Mouse (Mus musculus): ENCODE data around the gene Klf5. TPM values are rescaled to one million over a fixed set of nuclear protein-coding genes. Genes with fewer than 3 reads are reported as not detected.
A peak's percentile ranks its signal among the peaks of the same experiment; 100 is the strongest.

Gene Klf5
- polyA plus RNA-seq, 1 experiment from 2014 or later: 87.6 TPM

GRCm38 (mm10) chr14:99354046-99354445 is 55.6 kb downstream of the Klf5 start:
- no peak overlapping the region for H3K9ac ChIP-seq (ENCODE audit: low read depth, low read length)
- WGBS: 78% methylated on average over 2 of the region's 2 CpGs
- TF ChIP-seq CTCF (IDR thresholded peaks at IDR 0.05; ENCODE audit: low read depth): no peak
- no peak overlapping the region for H3K4me3 ChIP-seq (ENCODE audit: low read depth, low read length)
- no peaks in the 10 kb centered on the region for H3K27me3 ChIP-seq (replicated peaks; ENCODE audit: control insufficient read depth, insufficient read depth, low read length)
- no peak for ATAC-seq
- H3K9me3 ChIP-seq (ENCODE audit: control insufficient read depth): no peaks in the 10 kb centered on the region
- H3K4me2 ChIP-seq (replicated peaks; ENCODE audit: low read depth): no peak overlapping the region
- no peaks in the 10 kb centered on the region for H3K36me3 ChIP-seq (ENCODE audit: control insufficient read depth, insufficient read depth)
- H3K4me1 ChIP-seq (replicated peaks; ENCODE audit: control insufficient read depth, insufficient read depth, low read length): no peaks in the 10 kb centered on the region
- H3K27ac ChIP-seq (ENCODE audit: low read depth, low read length): no peak overlapping the region

- Histone ChIP-seq H3K36me3 (ENCODE audit: control insufficient read depth, insufficient read depth) (no peaks in the 10 kb centered on the region), H3K4me1 (replicated peaks; ENCODE audit: control insufficient read depth, insufficient read depth, low read length) (no peaks in the 10 kb centered on the region), H3K4me2 (replicated peaks; ENCODE audit: low read depth) (no peak overlapping the region), H3K27ac (ENCODE audit: low read depth, low read length) (no peak overlapping the region), H3K9me3 (ENCODE audit: control insufficient read depth) (no peaks in the 10 kb centered on the region), H3K9ac (ENCODE audit: low read depth, low read length) (no peak overlapping the region), H3K27me3 (replicated peaks; ENCODE audit: control insufficient read depth, insufficient read depth, low read length) (no peaks in the 10 kb centered on the region), H3K4me3 (ENCODE audit: low read depth, low read length) (no peak overlapping the region)
- ATAC-seq: no peak
- TF ChIP-seq CTCF (IDR thresholded peaks at IDR 0.05; ENCODE audit: low read depth): no peak
- WGBS: 89% methylated on average over 10 of the region's 10 CpGs
Observed at GRCm38 (mm10) chr14:99354761-99355609, 56.5 kb downstream of the Klf5 start.

- no peaks in the 10 kb centered on the region for H3K36me3 ChIP-seq (ENCODE audit: control insufficient read depth, insufficient read depth)
- no peak overlapping the region for H3K4me2 ChIP-seq (replicated peaks; ENCODE audit: low read depth)
- TF ChIP-seq CTCF (IDR thresholded peaks at IDR 0.05; ENCODE audit: low read depth): no peak
- no peak overlapping the region for H3K9ac ChIP-seq (ENCODE audit: low read depth, low read length)
- no peak overlapping the region for H3K27ac ChIP-seq (ENCODE audit: low read depth, low read length)
- no peak for ATAC-seq
- H3K4me1 ChIP-seq (replicated peaks; ENCODE audit: control insufficient read depth, insufficient read depth, low read length): no peaks in the 10 kb centered on the region
- WGBS: 50% methylated on average over 1 of the region's 1 CpGs
- H3K9me3 ChIP-seq (ENCODE audit: control insufficient read depth): no peaks in the 10 kb centered on the region
- H3K27me3 ChIP-seq (replicated peaks; ENCODE audit: control insufficient read depth, insufficient read depth, low read length): no peaks in the 10 kb centered on the region
- no peak overlapping the region for H3K4me3 ChIP-seq (ENCODE audit: low read depth, low read length)
Observed at GRCm38 (mm10) chr14:99355610-99355870, 57.0 kb downstream of the Klf5 start.

GRCm38 (mm10) chr14:99362956-99363355 is 64.5 kb downstream of the Klf5 start:
- Histone ChIP-seq H3K4me3 (ENCODE audit: low read depth, low read length) (no peak overlapping the region), H3K9me3 (ENCODE audit: control insufficient read depth) (no peaks in the 10 kb centered on the region), H3K27ac (ENCODE audit: low read depth, low read length) (no peak overlapping the region; the same call in 1 of the 2 replicates), H3K27me3 (replicated peaks; ENCODE audit: control insufficient read depth, insufficient read depth, low read length) (no peaks in the 10 kb centered on the region), H3K4me2 (replicated peaks; ENCODE audit: low read depth) (no peak overlapping the region), H3K36me3 (ENCODE audit: control insufficient read depth, insufficient read depth) (no peaks in the 10 kb centered on the region), H3K9ac (ENCODE audit: low read depth, low read length) (no peak overlapping the region), H3K4me1 (replicated peaks; ENCODE audit: control insufficient read depth, insufficient read depth, low read length) (no peaks in the 10 kb centered on the region)
- TF ChIP-seq CTCF (IDR thresholded peaks at IDR 0.05; ENCODE audit: low read depth): no peak
- ATAC-seq: no peak
- WGBS: 56% methylated on average over 5 of the region's 5 CpGs

- WGBS: 28% methylated on average over 12 of the region's 12 CpGs
- TF ChIP-seq CTCF (IDR thresholded peaks at IDR 0.05; ENCODE audit: low read depth): no peak
- H3K4me3 ChIP-seq (ENCODE audit: low read depth, low read length): no peak overlapping the region
- peak; percentile 55 for ATAC-seq
- no peaks in the 10 kb centered on the region for H3K27me3 ChIP-seq (replicated peaks; ENCODE audit: control insufficient read depth, insufficient read depth, low read length)
- H3K4me1 ChIP-seq (replicated peaks; ENCODE audit: control insufficient read depth, insufficient read depth, low read length): no peaks in the 10 kb centered on the region
- no peak overlapping the region for H3K9ac ChIP-seq (ENCODE audit: low read depth, low read length)
- H3K4me2 ChIP-seq (replicated peaks; ENCODE audit: low read depth): no peak overlapping the region
- peak overlapping the region; percentile 16; the same call in 1 of the 2 replicates for H3K27ac ChIP-seq (ENCODE audit: low read depth, low read length)
- H3K36me3 ChIP-seq (ENCODE audit: control insufficient read depth, insufficient read depth): no peaks in the 10 kb centered on the region
- H3K9me3 ChIP-seq (ENCODE audit: control insufficient read depth): no peaks in the 10 kb centered on the region
Observed at GRCm38 (mm10) chr14:99364007-99364784, 65.7 kb downstream of the Klf5 start.

Other genes with a start within 250 kb of the Klf5 start
- 8.2 and 9.7 TPM in 2 replicates for gene Pibf1, start 199.3 kb upstream of the Klf5 start, polyA plus RNA-seq (2015; fragmentation: Nextera tagmentation; extraction: Ambion mirVana)
- gene Dis3, start 198.9 kb upstream of the Klf5 start, polyA plus RNA-seq (2015; fragmentation: Nextera tagmentation; extraction: Ambion mirVana): 9.1 TPM in 2 replicates